Mouse (Mus musculus): ENCODE data around the gene Enox1.

Enox1 gene

GRCm38 (mm10) chr14:77621473-77622264, 465.1 kb downstream of the Enox1 start:
- no peak for DNase-seq (ENCODE audit: low spot score)

- no peak for DNase-seq (ENCODE audit: low spot score)
Observed at GRCm38 (mm10) chr14:77626557-77627507, 470.3 kb downstream of the Enox1 start.

GRCm38 (mm10) chr14:77632466-77633171, 476.1 kb downstream of the Enox1 start:
- DNase-seq (ENCODE audit: low spot score): no peak

- no peak for DNase-seq (ENCODE audit: low spot score)
Observed at GRCm38 (mm10) chr14:77633172-77633542, 476.6 kb downstream of the Enox1 start.

- DNase-seq (ENCODE audit: low spot score): no peak
Observed at GRCm38 (mm10) chr14:77636931-77637330, 480.4 kb downstream of the Enox1 start.

- DNase-seq (ENCODE audit: low spot score): no peak
Observed at GRCm38 (mm10) chr14:77638148-77638547, 481.6 kb downstream of the Enox1 start.

GRCm38 (mm10) chr14:77638616-77639015, 482.1 kb downstream of the Enox1 start:
- DNase-seq (ENCODE audit: low spot score): no peak

- no peak for DNase-seq (ENCODE audit: low spot score)
Observed at GRCm38 (mm10) chr14:77639586-77639985, 483.0 kb downstream of the Enox1 start.

GRCm38 (mm10) chr14:77642314-77642713, 485.8 kb downstream of the Enox1 start:
- DNase-seq (ENCODE audit: low spot score): no peak

GRCm38 (mm10) chr14:77646196-77646595, 489.6 kb downstream of the Enox1 start:
- DNase-seq (ENCODE audit: low spot score): no peak

GRCm38 (mm10) chr14:77647017-77647416, 490.5 kb downstream of the Enox1 start:
- DNase-seq (ENCODE audit: low spot score): no peak

GRCm38 (mm10) chr14:77648305-77648704, 491.7 kb downstream of the Enox1 start:
- no peak for DNase-seq (ENCODE audit: low spot score)

GRCm38 (mm10) chr14:77658739-77659138, 502.2 kb downstream of the Enox1 start:
- DNase-seq (ENCODE audit: low spot score): no peak

- no peak for DNase-seq (ENCODE audit: low spot score)
Observed at GRCm38 (mm10) chr14:77662273-77662672, 505.7 kb downstream of the Enox1 start.

GRCm38 (mm10) chr14:77662994-77663393, 506.4 kb downstream of the Enox1 start:
- no peak for DNase-seq (ENCODE audit: low spot score)

GRCm38 (mm10) chr14:77668096-77668495, 511.5 kb downstream of the Enox1 start:
- DNase-seq (ENCODE audit: low spot score): no peak

GRCm38 (mm10) chr14:77669494-77669893, 512.9 kb downstream of the Enox1 start:
- no peak for DNase-seq (ENCODE audit: low spot score)

GRCm38 (mm10) chr14:77670945-77671344, 514.4 kb downstream of the Enox1 start:
- DNase-seq (ENCODE audit: low spot score): no peak

- DNase-seq (ENCODE audit: low spot score): no peak
Observed at GRCm38 (mm10) chr14:77671961-77672360, 515.4 kb downstream of the Enox1 start.

- no peak for DNase-seq (ENCODE audit: low spot score)
Observed at GRCm38 (mm10) chr14:77673138-77673537, 516.6 kb downstream of the Enox1 start.

- no peak for DNase-seq (ENCODE audit: low spot score)
Observed at GRCm38 (mm10) chr14:77677951-77678350, 521.4 kb downstream of the Enox1 start.

- no peak for DNase-seq (ENCODE audit: low spot score)
Observed at GRCm38 (mm10) chr14:77679877-77680276, 523.3 kb downstream of the Enox1 start.

Measured in T-cell, adult 2 months (primary cell).